Comparison of ENCODE assay signal across 9 mouse cellular contexts in genomic region chr2:93063347-93063746, GRCm38 (mm10). TPM values are rescaled to one million over a fixed set of nuclear protein-coding genes. Genes with fewer than 3 reads are reported as not detected.
DNase-seq lines count a peak whose midpoint lies in the region; ATAC-seq and TF ChIP-seq lines count a peak whose summit lies in the region.
"Had no signal": no experiment of that assay in that cellular context is flagged by ENCODE, and none has a peak within 500 bp of the region (broad histone marks: within the 10 kb centered on the region; RNA-seq: fewer than 3 reads in every experiment).

No protein-coding gene starts in this region.

- no peak overlapping the region for H3K4me3 ChIP-seq in heart, adult 2 months
- H3K4me3 ChIP-seq in heart, embryonic 11.5 days (ENCODE audit: low read depth, low read length), result no peak overlapping the region
- H3K4me3 ChIP-seq in embryonic facial prominence, embryonic 10.5 days, result no peak overlapping the region
- no peak overlapping the region for H3K4me3 ChIP-seq in kidney, embryonic 16.5 days (ENCODE audit: low read length)
- H3K4me3 ChIP-seq: myocyte had no signal

- whole genome bisulfite sequencing in heart, adult 2 months, result 17% methylated on average over 2 of the region's 2 CpGs
- 15% methylated on average over 2 of the region's 2 CpGs for WGBS in heart, embryonic 11.5 days (ENCODE audit: insufficient replicate concordance)
- 12% methylated on average over 2 of the region's 2 CpGs for WGBS in embryonic facial prominence, embryonic 10.5 days
- WGBS in kidney, embryonic 16.5 days, result 5% methylated on average over 2 of the region's 2 CpGs

- TF ChIP-seq CTCF in heart, adult 2 months (IDR thresholded peaks at IDR 0.05), result peak; percentile 65

- H3K27ac ChIP-seq in heart, adult 2 months, result no peak overlapping the region
- H3K27ac ChIP-seq in heart, embryonic 11.5 days (ENCODE audit: low read depth, low read length), result no peak overlapping the region
- no peak overlapping the region for H3K27ac ChIP-seq in embryonic facial prominence, embryonic 10.5 days (replicated peaks)
- no peak overlapping the region for H3K27ac ChIP-seq in kidney, embryonic 16.5 days (ENCODE audit: low read length)

- intact Hi-C loops in heart, adult 2 months (cut with DNase I), result loop anchor here (1.0 to 5.0 kb wide), 2 partner anchors 96 to 159 kb away; no protein-coding TSS in a partner anchor

- TF ChIP-seq EP300 in heart, adult 2 months (IDR thresholded peaks at IDR 0.05; ENCODE audit: insufficient read depth, low read depth, low read length), result no peak

- H3K9ac ChIP-seq in heart, adult 2 months (ENCODE audit: low read depth, low read length), result no peak overlapping the region
- no peak overlapping the region for H3K9ac ChIP-seq in heart, embryonic 11.5 days (ENCODE audit: low read depth, low read length)
- H3K9ac ChIP-seq in kidney, embryonic 16.5 days (replicated peaks; ENCODE audit: low read length), result no peak overlapping the region

- ATAC-seq in heart, embryonic 11.5 days (replicated peaks; ENCODE audit: insufficient number of reproducible peaks, low FRiP score, low TSS enrichment), result no peak
- 0 out of 2 replicates have a peak, but pooled peaks have one; percentile 49 for ATAC-seq in kidney, embryonic 16.5 days (ENCODE audit: low FRiP score, low TSS enrichment)
- peak; percentile 71 for ATAC-seq in megakaryocyte-erythroid progenitor cell, adult 5-6 weeks (replicated peaks; ENCODE audit: low FRiP score, low TSS enrichment, poor library complexity, severe bottlenecking)

- no peaks in the 10 kb centered on the region for H3K36me3 ChIP-seq in heart, adult 2 months (ENCODE audit: control insufficient read depth, insufficient read depth, low read length)
- no peaks in the 10 kb centered on the region for H3K36me3 ChIP-seq in heart, embryonic 11.5 days (ENCODE audit: control insufficient read depth, insufficient read depth, low read length)
- H3K36me3 ChIP-seq in embryonic facial prominence, embryonic 10.5 days (replicated peaks), result no peaks in the 10 kb centered on the region
- no peaks in the 10 kb centered on the region for H3K36me3 ChIP-seq in kidney, embryonic 16.5 days (ENCODE audit: insufficient read depth, low read length)

- no peaks in the 10 kb centered on the region for H3K9me3 ChIP-seq in heart, embryonic 11.5 days (replicated peaks; ENCODE audit: control insufficient read depth, low read length)
- H3K9me3 ChIP-seq in embryonic facial prominence, embryonic 10.5 days, result no peaks in the 10 kb centered on the region
- no peaks in the 10 kb centered on the region for H3K9me3 ChIP-seq in kidney, embryonic 16.5 days (ENCODE audit: low read length)

- no peak overlapping the region for H3K4me2 ChIP-seq in heart, embryonic 11.5 days
- H3K4me2 ChIP-seq in kidney, embryonic 16.5 days (replicated peaks; ENCODE audit: low read depth, low read length), result no peak overlapping the region

- no peaks in the 10 kb centered on the region for H3K4me1 ChIP-seq in heart, adult 2 months (ENCODE audit: control insufficient read depth, insufficient read depth, low read length)
- H3K4me1 ChIP-seq in heart, embryonic 11.5 days (ENCODE audit: control insufficient read depth, insufficient read depth, low read length), result no peaks in the 10 kb centered on the region
- H3K4me1 ChIP-seq in embryonic facial prominence, embryonic 10.5 days, result no peaks in the 10 kb centered on the region
- H3K4me1 ChIP-seq in kidney, embryonic 16.5 days (ENCODE audit: insufficient read depth, low read length), result no peaks in the 10 kb centered on the region

- H3K27me3 ChIP-seq in heart, adult 2 months (ENCODE audit: control insufficient read depth, insufficient read depth, low read length), result no peaks in the 10 kb centered on the region
- peaks cover 2% of the 10 kb centered on the region; the same call in 1 of the 2 replicates for H3K27me3 ChIP-seq in heart, embryonic 11.5 days (ENCODE audit: control insufficient read depth, insufficient read depth, low read length)
- 0 out of 2 replicates have a peak, but pooled peaks cover 2% of the 10 kb centered on the region for H3K27me3 ChIP-seq in embryonic facial prominence, embryonic 10.5 days (replicated peaks; ENCODE audit: low read depth, poor library complexity, severe bottlenecking)
- no peaks in the 10 kb centered on the region for H3K27me3 ChIP-seq in kidney, embryonic 16.5 days (ENCODE audit: insufficient read depth, low read length)

- no peak for TF ChIP-seq POLR2A in heart, adult 2 months (IDR thresholded peaks at IDR 0.05; ENCODE audit: insufficient read depth, low read depth, low read length)

- peak; percentile 24 to 59 for DNase-seq in heart, adult 2 months
- peak; percentile 65 for DNase-seq in 3T3-L1 (ENCODE audit: low read depth, low spot score)
- peak; percentile 66 for DNase-seq in adipocyte (ENCODE audit: low spot score)
- DNase-seq in embryonic facial prominence, embryonic 10.5 days (ENCODE audit: low spot score), result peak; percentile 65
- DNase-seq in thymus, postnatal 36 days, result peak; percentile 56 to 59

- no peaks in the 10 kb centered on the region for H3K79me2 ChIP-seq in heart, adult 2 months (replicated peaks; ENCODE audit: control insufficient read depth, insufficient read depth, low read length)

RNA-seq across cellular contexts. Expression of gene Prdm11, which starts 17.4 kb away (rescaled TPM):
- total RNA-seq in heart, adult 2 months (2021), result 1 to 10 TPM; 7.9 to 9.5 TPM
- polyA plus RNA-seq in heart, adult 2 months (2012; rRNA removed), result 4.4 and 6.1 TPM in 2 replicates
- polyA plus RNA-seq in heart, embryonic 11.5 days (2014; fragmentation: Nextera tagmentation; extraction: Ambion mirVana), result 3.1 and 3.3 TPM in 2 replicates
- 2.9 and 3.5 TPM in 2 replicates for polyA plus RNA-seq in embryonic facial prominence, embryonic 10.5 days (2016; fragmentation: Nextera tagmentation; extraction: Ambion mirVana)
- 5.5 and 6.2 TPM in 2 replicates for polyA plus RNA-seq in kidney, embryonic 16.5 days (2015; fragmentation: Nextera tagmentation; extraction: Ambion mirVana)
- 9.6 and 24.6 TPM in 2 replicates for total RNA-seq in megakaryocyte-erythroid progenitor cell, adult 5-6 weeks (2014; fragmentation: Nextera tagmentation)
- 5.0 and 6.3 TPM in 2 replicates for total RNA-seq in megakaryocyte-erythroid progenitor cell, adult 5-6 weeks (2017)
